Mouse (Mus musculus) heart, embryonic 13.5 days (tissue): ENCODE results near the gene Rhd. TPM values are rescaled to one million over a fixed set of nuclear protein-coding genes. Genes with fewer than 3 reads are reported as not detected.

Experiments used
- ATAC-seq: fragments of 200-750 bp; cut with Nextera tagmentation; 2 replicates; pipeline ENCODE4 v1.8.0; 2017; ENCODE audit warnings: moderate TSS enrichment; ENCODE audit not compliant: insufficient number of reproducible peaks, low FRiP score, low TSS enrichment; ENCODE audit errors: extremely low read depth
- H3K27ac ChIP-seq: fragments of 300-500 bp; sonication (generic); replicated peaks from 2 replicates; pipeline ENCODE4 v1.5.1; 2015; ENCODE audit warnings: moderate library complexity, mild to moderate bottlenecking, inconsistent platforms
- H3K27me3 ChIP-seq: fragments of 300-500 bp; sonication (generic); replicated peaks from 2 replicates; pipeline ENCODE4 v1.6.1; 2015; ENCODE audit warnings: mild to moderate bottlenecking, inconsistent platforms
- H3K36me3 ChIP-seq: fragments of 300-500 bp; sonication (generic); 2 replicates; pipeline ENCODE4 v1.6.1; 2015; ENCODE audit warnings: mild to moderate bottlenecking, inconsistent platforms
- H3K4me1 ChIP-seq: fragments of 300-500 bp; sonication (generic); 2 replicates; pipeline ENCODE4 v1.6.1; 2015; ENCODE audit warnings: inconsistent platforms
- H3K4me2 ChIP-seq: fragments of 300-500 bp; sonication (generic); 2 replicates; pipeline ENCODE4 v1.6.1; 2015; ENCODE audit warnings: inconsistent platforms, mild to moderate bottlenecking, moderate library complexity
- H3K4me3 ChIP-seq: fragments of 300-500 bp; sonication (generic); 2 replicates; pipeline ENCODE4 v1.5.1; 2015; ENCODE audit warnings: moderate library complexity, mild to moderate bottlenecking, inconsistent platforms
- H3K9ac ChIP-seq: fragments of 300-500 bp; sonication (generic); 2 replicates; pipeline ENCODE4 v1.6.1; 2015; ENCODE audit warnings: inconsistent platforms, mild to moderate bottlenecking, moderate library complexity
- H3K9me3 ChIP-seq: fragments of 300-500 bp; sonication (generic); 2 replicates; pipeline ENCODE4 v1.6.1; 2016; ENCODE audit warnings: inconsistent platforms
- WGBS: fragments of 180-500 bp; shearing (Covaris S2); methylation state at CpG from one replicate; pipeline ENCODE4 v1.1.7; 2015; ENCODE audit warnings: mixed read lengths; 5-methylcytosine and 5-hydroxymethylcytosine counted together
- polyA plus RNA-seq: library from polyadenylated mRNA; unstranded; fragments of >200 nt; fragmentation: Nextera tagmentation; extraction: Ambion mirVana; gene quantifications from 2 replicates; pipeline ENCODE4 v1.2.1, GENCODE M21; 2015

The Rhd gene
- polyA plus RNA-seq, 1 experiment from 2014 or later: 13.0 TPM

GRCm38 (mm10) chr4:134922111-134922924, 58.0 kb downstream of the Rhd start:
- Histone ChIP-seq H3K27ac (peak overlapping the region; percentile 97), H3K4me1 (peaks cover 36% of the 10 kb centered on the region), H3K27me3 (no peaks in the 10 kb centered on the region), H3K36me3 (peaks cover 31% of the 10 kb centered on the region), H3K9me3 (no peaks in the 10 kb centered on the region), H3K9ac (peak overlapping the region; percentile 84), H3K4me3 (peak overlapping the region; percentile 100), H3K4me2 (peak overlapping the region; percentile 90)
- ATAC-seq: no peak
- 54% methylated on average over 10 of the region's 10 CpGs for WGBS

DNA sequence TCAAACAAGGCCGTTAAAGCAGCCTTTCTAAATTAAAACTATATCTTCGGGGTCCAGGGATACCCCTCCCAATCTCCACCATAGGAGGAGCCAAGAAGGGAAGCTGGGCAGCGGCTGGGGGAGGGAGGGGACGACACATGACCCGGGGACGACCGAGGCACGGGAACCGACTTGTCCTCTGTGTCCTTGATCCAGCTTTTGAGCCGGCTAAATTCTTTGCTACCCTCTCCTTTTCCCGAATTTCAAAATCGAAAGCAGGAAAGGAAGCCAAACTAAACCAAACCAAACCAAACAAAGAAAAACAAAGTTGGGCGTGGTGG, 58.5 kb downstream of the Rhd start:
- Histone ChIP-seq H3K9ac (peak overlapping the region; percentile 84), H3K4me2 (peak overlapping the region; percentile 90), H3K27ac (peak overlapping the region; percentile 97), H3K9me3 (no peaks in the 10 kb centered on the region), H3K27me3 (no peaks in the 10 kb centered on the region), H3K4me3 (peak overlapping the region; percentile 100), H3K4me1 (peaks cover 38% of the 10 kb centered on the region), H3K36me3 (peaks cover 37% of the 10 kb centered on the region)
- 2% methylated on average over 13 of the region's 13 CpGs for WGBS
- no peak; the same call in 1 of the 2 replicates for ATAC-seq

GRCm38 (mm10) chr4:134923258-134924018, 59.1 kb downstream of the Rhd start, which contains the start of gene Rsrp1:
TSS of gene Rsrp1 (plus strand) at chr4:134923592.
- under 1% methylated on average over 64 of the region's 64 CpGs for WGBS
- H3K27me3 ChIP-seq: no peaks in the 10 kb centered on the region
- H3K4me2 ChIP-seq: peak within 1 kb of the TSS; percentile 90
- peak within 1 kb of the TSS; percentile 97 for H3K27ac ChIP-seq
- peak within 1 kb of the TSS; percentile 99 for H3K9ac ChIP-seq
- no peaks in the 10 kb centered on the region for H3K9me3 ChIP-seq
- H3K36me3 ChIP-seq: peaks cover 43% of the 10 kb centered on the region
- peaks cover 33% of the 10 kb centered on the region for H3K4me1 ChIP-seq
- peak within 1 kb of the TSS; percentile 100 for H3K4me3 ChIP-seq
- peak; percentile 89 for ATAC-seq

DNA sequence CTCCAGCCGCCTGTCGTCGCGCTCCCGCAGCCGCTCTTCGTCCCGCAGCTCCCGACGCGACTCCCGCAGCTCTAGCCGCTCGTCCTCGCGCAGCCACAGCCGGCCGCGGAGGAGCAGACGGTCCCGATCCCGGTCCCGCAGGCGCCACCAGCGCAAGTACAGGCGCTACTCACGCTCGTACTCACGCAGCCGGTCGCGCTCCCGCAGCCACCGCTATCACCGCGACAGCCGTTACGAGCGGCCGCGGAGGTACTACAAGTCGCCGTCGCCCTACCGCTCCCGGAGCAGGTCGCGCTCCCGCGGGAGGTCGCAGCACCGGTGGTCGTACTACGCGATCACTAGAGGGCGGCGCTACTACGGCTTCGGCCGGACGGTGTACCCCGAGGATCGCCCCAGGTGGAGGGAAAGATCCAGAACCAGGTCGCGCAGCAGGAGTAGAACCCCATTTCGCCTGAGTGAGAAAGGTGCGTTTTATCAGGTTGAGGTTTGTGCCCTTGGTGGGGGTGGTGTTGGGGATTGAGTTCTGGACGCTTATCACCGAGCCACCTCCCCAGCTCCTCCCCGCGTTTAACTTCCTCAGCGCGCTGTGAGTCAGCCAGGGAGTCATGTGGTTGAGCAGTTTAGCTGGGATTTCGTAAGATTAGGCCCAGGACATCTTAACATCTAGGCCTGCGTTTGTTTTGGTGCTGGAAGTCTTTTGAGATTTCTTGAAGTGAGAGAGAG, 59.8 kb downstream of the Rhd start:
- H3K4me1 ChIP-seq: peaks cover 29% of the 10 kb centered on the region
- no peaks in the 10 kb centered on the region for H3K9me3 ChIP-seq
- WGBS: under 1% methylated on average over 75 of the region's 75 CpGs
- H3K4me2 ChIP-seq: peak overlapping the region; percentile 90
- H3K27me3 ChIP-seq: no peaks in the 10 kb centered on the region
- peak overlapping the region; percentile 100 for H3K4me3 ChIP-seq
- peaks cover 45% of the 10 kb centered on the region for H3K36me3 ChIP-seq
- peak; percentile 39 for ATAC-seq
- H3K27ac ChIP-seq: peak overlapping the region; percentile 97
- H3K9ac ChIP-seq: peak overlapping the region; percentile 99

DNA sequence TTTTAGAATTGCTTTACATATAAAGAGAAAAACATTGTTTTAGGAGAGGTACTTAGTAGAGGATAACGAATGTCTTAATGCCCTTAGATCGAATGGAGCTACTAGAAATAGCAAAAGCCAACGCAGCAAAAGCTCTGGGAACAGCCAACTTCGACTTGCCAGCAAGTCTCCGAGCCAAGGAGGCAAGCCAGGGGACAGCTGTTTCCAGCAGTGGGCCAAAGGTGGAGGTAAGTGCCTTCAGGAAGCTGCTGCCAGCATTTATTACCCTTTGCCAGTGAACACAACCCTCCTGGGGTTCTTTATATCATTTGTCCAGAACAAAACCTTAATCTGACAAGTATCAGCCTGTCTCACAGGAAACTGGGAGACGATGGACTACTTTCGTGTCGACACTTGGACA, 60.9 kb downstream of the Rhd start:
- H3K9ac ChIP-seq: peak overlapping the region; percentile 99
- H3K4me3 ChIP-seq: peak overlapping the region; percentile 100
- ATAC-seq: no peak
- peaks cover 37% of the 10 kb centered on the region for H3K4me1 ChIP-seq
- peaks cover 45% of the 10 kb centered on the region for H3K36me3 ChIP-seq
- H3K9me3 ChIP-seq: no peaks in the 10 kb centered on the region
- H3K4me2 ChIP-seq: peak overlapping the region; percentile 90
- no peaks in the 10 kb centered on the region for H3K27me3 ChIP-seq
- H3K27ac ChIP-seq: 0 out of 2 replicates have a peak overlapping the region, but pooled peaks have one; percentile 29
- WGBS: 58% methylated on average over 8 of the region's 8 CpGs

DNA sequence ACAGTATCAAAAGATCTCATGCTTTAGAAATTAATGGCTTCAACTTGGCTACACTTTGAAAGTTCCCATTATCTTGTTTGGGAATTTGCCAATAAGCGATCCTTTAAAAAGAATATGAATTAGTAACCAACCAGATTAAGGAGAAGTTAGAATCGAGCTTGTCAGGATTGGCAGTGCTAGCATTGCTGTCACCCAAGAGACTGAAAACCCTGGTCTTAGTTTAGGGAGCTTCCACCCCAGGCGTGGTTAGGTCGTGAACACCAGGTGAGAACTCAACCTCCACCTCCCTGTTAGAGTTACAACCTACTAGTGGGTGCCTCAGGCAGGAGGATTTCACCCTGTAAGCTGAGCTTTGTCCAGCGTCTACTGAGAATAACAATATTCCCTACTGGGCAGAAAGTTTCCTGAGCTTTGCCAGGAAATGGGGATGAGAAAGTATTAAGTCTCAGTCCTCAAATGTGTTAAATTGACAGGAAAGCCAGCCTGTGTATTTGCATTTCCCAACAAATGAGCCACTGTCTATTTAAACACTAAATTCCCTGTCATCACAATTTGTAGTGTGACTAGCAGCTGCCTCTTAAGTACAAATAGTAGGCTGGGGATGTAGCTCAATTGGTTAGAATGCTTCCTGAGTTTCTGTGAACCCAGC, 63.6 kb downstream of the Rhd start:
- Histone ChIP-seq H3K27ac (0 out of 2 replicates have a peak overlapping the region, but pooled peaks have one; percentile 5), H3K9ac (no peak overlapping the region), H3K4me2 (peak overlapping the region; percentile 30), H3K36me3 (peaks cover 55% of the 10 kb centered on the region), H3K4me3 (peak overlapping the region; percentile 24), H3K4me1 (peaks cover 43% of the 10 kb centered on the region), H3K9me3 (no peaks in the 10 kb centered on the region), H3K27me3 (no peaks in the 10 kb centered on the region)
- ATAC-seq: no peak
- WGBS: 68% methylated on average over 5 of the region's 5 CpGs

DNA sequence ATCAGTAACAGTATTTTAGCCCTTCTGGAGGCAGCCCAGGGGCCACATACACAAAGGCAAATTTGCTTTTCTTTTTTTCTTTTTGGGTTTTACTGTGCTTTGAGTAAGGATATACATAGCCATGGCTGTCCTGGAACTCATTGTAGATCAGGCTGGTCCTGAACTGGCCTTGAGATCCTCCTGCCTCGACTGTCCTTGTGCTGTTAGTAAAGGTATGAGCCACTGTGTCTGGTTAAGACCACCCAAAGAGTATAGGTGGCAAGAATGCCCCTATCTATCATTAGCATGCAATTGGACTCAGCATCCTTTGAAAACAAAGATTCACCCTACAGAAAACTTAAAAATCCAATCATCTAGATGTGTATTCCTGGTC, 64.1 kb downstream of the Rhd start:
- peaks cover 43% of the 10 kb centered on the region for H3K4me1 ChIP-seq
- H3K4me3 ChIP-seq: peak overlapping the region; percentile 24
- peak overlapping the region; percentile 30; the same call in 1 of the 2 replicates for H3K4me2 ChIP-seq
- WGBS: 70% methylated on average over 1 of the region's 1 CpGs
- 0 out of 2 replicates have a peak overlapping the region, but pooled peaks have one; percentile 5 for H3K27ac ChIP-seq
- H3K9me3 ChIP-seq: no peaks in the 10 kb centered on the region
- ATAC-seq: no peak
- H3K9ac ChIP-seq: no peak overlapping the region
- peaks cover 60% of the 10 kb centered on the region for H3K36me3 ChIP-seq
- no peaks in the 10 kb centered on the region for H3K27me3 ChIP-seq

DNA sequence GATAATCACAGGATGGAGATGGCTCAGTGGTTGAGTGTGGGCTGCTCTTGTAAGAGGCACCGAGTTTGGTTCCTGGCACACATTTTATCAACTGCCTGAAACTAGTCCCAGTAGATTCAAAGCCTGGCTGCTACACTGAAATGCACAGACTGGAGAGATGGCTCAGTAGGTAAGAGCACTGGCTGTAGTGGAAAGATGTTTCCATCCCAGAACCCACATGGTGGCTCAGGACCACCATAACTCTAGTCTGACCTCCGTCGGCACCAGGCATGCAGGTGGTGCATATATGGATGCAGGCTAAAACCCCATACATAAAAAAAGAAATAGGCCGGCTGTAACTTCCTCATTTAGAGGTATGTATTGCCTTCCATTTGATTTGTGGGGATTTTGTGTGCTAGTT, 65.2 kb downstream of the Rhd start:
- H3K4me3 ChIP-seq: peak overlapping the region; percentile 90
- H3K4me2 ChIP-seq: peak overlapping the region; percentile 87
- no peak overlapping the region for H3K9ac ChIP-seq
- peaks cover 66% of the 10 kb centered on the region for H3K36me3 ChIP-seq
- ATAC-seq: no peak
- WGBS: 69% methylated on average over 4 of the region's 4 CpGs
- no peaks in the 10 kb centered on the region for H3K27me3 ChIP-seq
- H3K9me3 ChIP-seq: no peaks in the 10 kb centered on the region
- peaks cover 43% of the 10 kb centered on the region for H3K4me1 ChIP-seq
- H3K27ac ChIP-seq: peak overlapping the region; percentile 80; the same call in 1 of the 2 replicates

DNA sequence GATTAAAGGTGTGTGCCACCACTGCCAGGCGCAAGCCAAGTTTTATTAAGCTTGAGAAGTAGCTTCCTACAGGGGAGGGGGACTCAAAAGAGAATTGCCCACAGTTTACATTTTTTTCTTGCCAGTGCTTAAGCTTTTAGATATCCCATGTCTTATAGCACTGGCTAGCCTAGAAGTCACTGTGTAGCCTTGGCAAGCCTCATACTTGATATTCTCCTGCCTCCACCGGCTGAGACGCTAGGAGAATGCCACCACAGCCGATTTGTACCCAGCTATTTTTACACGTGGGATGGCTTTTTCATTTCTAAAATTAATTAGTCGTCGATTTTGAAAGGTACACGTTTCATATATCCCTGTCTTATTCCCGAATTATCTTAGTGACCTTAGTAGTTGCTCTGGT, 65.9 kb downstream of the Rhd start:
- Histone ChIP-seq H3K9me3 (no peaks in the 10 kb centered on the region), H3K4me2 (peak overlapping the region; percentile 87), H3K36me3 (peaks cover 67% of the 10 kb centered on the region), H3K9ac (peak overlapping the region; percentile 70), H3K27me3 (no peaks in the 10 kb centered on the region), H3K4me1 (peaks cover 39% of the 10 kb centered on the region), H3K4me3 (peak overlapping the region; percentile 90), H3K27ac (peak overlapping the region; percentile 80)
- ATAC-seq: no peak
- 19% methylated on average over 9 of the region's 9 CpGs for WGBS

DNA sequence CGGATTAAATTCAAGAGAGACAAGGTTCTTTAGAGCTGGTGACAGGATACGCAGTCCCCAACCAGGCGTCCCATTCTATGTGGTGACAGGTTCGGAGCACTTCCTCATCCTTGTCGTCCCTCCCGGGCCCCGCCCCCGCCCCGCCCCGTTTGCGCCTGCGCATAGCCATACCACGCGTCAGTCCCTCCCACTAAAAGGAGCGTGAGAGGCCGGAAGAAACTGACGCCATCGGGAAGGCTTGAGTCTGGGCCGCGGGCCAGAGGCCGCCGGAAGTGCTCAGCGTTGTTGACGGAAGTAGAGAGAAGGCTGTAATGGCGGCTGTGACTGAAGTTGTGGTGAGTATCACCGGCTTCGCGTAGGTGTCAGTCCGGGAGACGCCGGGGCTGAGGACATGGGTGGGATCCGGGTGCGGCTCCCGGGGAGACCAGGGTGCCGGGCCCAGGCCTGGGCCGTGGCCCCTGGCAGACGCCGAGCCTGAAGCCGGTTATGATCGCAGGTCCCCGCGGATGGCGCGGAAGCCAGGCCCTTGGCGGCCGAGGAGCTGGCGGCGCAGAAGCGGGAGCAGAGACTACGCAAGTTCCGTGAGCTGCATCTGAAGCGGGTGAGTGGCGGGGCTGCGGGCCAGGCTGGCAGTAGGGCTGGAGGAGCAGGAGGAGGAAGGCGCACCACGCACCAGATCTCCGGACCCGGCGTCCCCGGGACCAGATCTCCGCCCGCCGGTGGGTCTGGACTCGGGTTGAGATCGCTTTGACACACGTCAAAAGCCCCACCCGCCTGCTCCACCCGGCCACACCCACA, 66.5 kb downstream of the Rhd start, which contains the start of gene Syf2:
Syf2 (plus strand) TSS at position 215 of the 798 bp plus-strand sequence.
- Histone ChIP-seq H3K36me3 (peaks cover 67% of the 10 kb centered on the region), H3K4me3 (peak within 1 kb of the TSS; percentile 90), H3K9me3 (no peaks in the 10 kb centered on the region), H3K27me3 (no peaks in the 10 kb centered on the region), H3K9ac (peak within 1 kb of the TSS; percentile 89), H3K27ac (peak within 1 kb of the TSS; percentile 85), H3K4me1 (peaks cover 32% of the 10 kb centered on the region), H3K4me2 (peak within 1 kb of the TSS; percentile 87)
- WGBS: under 1% methylated on average over 68 of the region's 68 CpGs
- ATAC-seq: peak; percentile 92
